Mouse (Mus musculus) bone marrow, adult 2 months (tissue): ENCODE results near the gene Yy1.

ENCODE experiments used
- CTCF ChIP-seq: fragments of 200-500 bp; IDR thresholded peaks from 2 replicates; pipeline ENCODE4 v1.5.1; 2011; ENCODE audit warnings: low read length, control low read depth; ENCODE audit not compliant: control insufficient read depth, insufficient read depth
- POLR2A ChIP-seq: fragments of 200-500 bp; IDR thresholded peaks from 2 replicates; pipeline ENCODE4 v1.6.1; 2011; ENCODE audit warnings: low read depth, mild to moderate bottlenecking, control low read depth, low read length, borderline replicate concordance; ENCODE audit not compliant: control insufficient read depth

- no peak for TF ChIP-seq CTCF
- no peak for TF ChIP-seq POLR2A
Observed at GRCm38 (mm10) chr12:108865007-108865494, 72.3 kb downstream of the Yy1 start.
